Mouse (Mus musculus) liver, adult 2 months (tissue): ENCODE data around the gene Myo1c. TPM values are rescaled to one million over a fixed set of nuclear protein-coding genes. Genes with fewer than 3 reads are reported as not detected.

Source experiments
- DNase-seq: peaks from one replicate; pipeline ENCODE4 v3.0.0-alpha.2; 2011; ENCODE audit warnings: low read depth, low spot score; ENCODE audit errors: extremely low read depth
- H3K27ac ChIP-seq: fragments of 200-500 bp; replicated peaks from 2 replicates; pipeline ENCODE4 v1.5.1; 2012; ENCODE audit warnings: low read depth, mild to moderate bottlenecking, control low read depth, inconsistent platforms, low read length; ENCODE audit not compliant: insufficient read depth
- H3K27me3 ChIP-seq: fragments of 200-500 bp; 2 replicates; pipeline ENCODE4 v1.6.1; 2012; ENCODE audit warnings: mild to moderate bottlenecking, moderate library complexity, low read length, inconsistent platforms; ENCODE audit not compliant: control insufficient read depth, insufficient read depth
- H3K36me3 ChIP-seq: fragments of 200-500 bp; 2 replicates; pipeline ENCODE4 v1.6.1; 2012; ENCODE audit warnings: low read length, inconsistent platforms; ENCODE audit not compliant: control insufficient read depth, insufficient read depth
- H3K4me1 ChIP-seq: fragments of 200-500 bp; 2 replicates; pipeline ENCODE4 v1.6.1; 2011; ENCODE audit warnings: low read length; ENCODE audit not compliant: control insufficient read depth, insufficient read depth
- H3K4me3 ChIP-seq: fragments of 200-500 bp; 2 replicates; pipeline ENCODE4 v1.5.1; 2011; ENCODE audit warnings: low read depth, mild to moderate bottlenecking, control low read depth, low read length, moderate library complexity; ENCODE audit not compliant: insufficient read depth
- H3K79me2 ChIP-seq: fragments of 200-500 bp; 2 replicates; pipeline ENCODE4 v1.6.1; 2012; ENCODE audit warnings: inconsistent platforms, mild to moderate bottlenecking, low read length, moderate library complexity; ENCODE audit not compliant: control insufficient read depth, insufficient read depth
- H3K9ac ChIP-seq: fragments of 200-500 bp; 2 replicates; pipeline ENCODE4 v1.6.1; 2012; ENCODE audit warnings: low read depth, mild to moderate bottlenecking, control low read depth, inconsistent platforms, low read length
- CTCF ChIP-seq: fragments of 200-500 bp; IDR thresholded peaks from 2 replicates; pipeline ENCODE4 v1.5.1; 2011; ENCODE audit warnings: low read depth, low read length, control low read depth
- POLR2A ChIP-seq: fragments of 200-500 bp; IDR thresholded peaks from 2 replicates; pipeline ENCODE4 v1.6.1; 2011; ENCODE audit warnings: low read length, control low read depth; ENCODE audit not compliant: insufficient read depth; ENCODE audit errors: extremely low read depth
- WGBS: fragments of 180-500 bp; shearing (Covaris S2); methylation state at CpG from one replicate; pipeline ENCODE4 v1.1.7; 2018; 5-methylcytosine and 5-hydroxymethylcytosine counted together
- polyA plus RNA-seq: library from polyadenylated mRNA; depleted of rRNA; stranded (reverse); fragments of >200 nt; gene quantifications from 2 replicates; pipeline ENCODE4 v1.2.3, GENCODE M21; 2012
- total RNA-seq: library from RNA; depleted of rRNA; stranded (reverse); fragments of >200 nt; gene quantifications from 2 replicates; pipeline ENCODE4 v1.2.3, GENCODE M21; 2014

Myo1c gene
- total and polyA plus RNA-seq, 2 experiments, result 15.6 to 21.5 TPM

DNA sequence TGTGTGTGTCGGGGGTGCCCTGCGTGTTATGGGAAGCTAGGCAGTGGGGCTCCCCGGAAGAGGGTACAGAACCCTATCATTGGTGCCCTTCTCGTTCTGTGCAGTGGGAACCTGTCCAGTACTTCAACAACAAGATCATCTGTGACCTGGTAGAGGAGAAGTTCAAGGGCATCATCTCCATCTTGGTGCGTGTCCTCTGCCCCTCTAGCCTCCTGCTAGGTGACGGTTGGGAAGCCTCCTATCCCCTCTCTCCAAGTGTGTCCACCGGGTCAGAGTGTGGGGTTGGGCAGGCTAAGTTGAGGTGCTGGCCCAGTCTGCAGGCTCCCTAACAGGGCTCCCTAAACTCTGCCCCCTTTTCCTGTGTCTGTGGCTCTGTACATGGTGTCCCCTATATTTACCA lies 11.8 kb downstream of the Myo1c start:
- Histone ChIP-seq H3K36me3 (peaks cover 8% of the 10 kb centered on the region; the same call in 1 of the 2 replicates), H3K4me1 (peaks cover 23% of the 10 kb centered on the region), H3K27ac (no peak overlapping the region), H3K4me3 (no peak overlapping the region), H3K9ac (no peak overlapping the region), H3K79me2 (peaks cover 3% of the 10 kb centered on the region; the same call in 1 of the 2 replicates), H3K27me3 (no peaks in the 10 kb centered on the region)
- DNase-seq, result no peak
- WGBS, result 73% methylated on average over 7 of the region's 7 CpGs
- TF ChIP-seq CTCF (no peak), POLR2A (no peak)

DNA sequence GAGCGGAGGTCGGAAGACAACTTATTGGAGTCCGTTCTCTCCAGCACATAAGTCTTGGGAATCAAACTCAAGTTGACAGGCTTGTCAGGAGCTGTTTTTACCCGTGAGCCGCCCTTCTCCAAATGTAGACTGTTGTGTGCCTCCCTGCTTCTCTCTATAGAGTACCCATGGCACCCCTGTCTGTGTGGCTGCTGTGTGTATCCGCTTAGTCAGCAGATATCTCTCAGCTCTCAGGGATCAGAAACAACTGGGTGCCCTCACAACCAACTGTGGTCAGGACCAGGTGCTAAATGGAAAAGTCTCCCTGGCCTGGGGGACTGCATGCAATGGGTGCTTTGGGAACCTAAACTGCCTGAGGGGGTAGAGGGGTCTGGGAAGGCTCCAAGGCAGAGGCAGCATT lies 16.0 kb downstream of the Myo1c start:
- Histone ChIP-seq H3K36me3 (peaks cover 17% of the 10 kb centered on the region), H3K27ac (no peak overlapping the region), H3K4me1 (peaks cover 5% of the 10 kb centered on the region; the same call in 1 of the 2 replicates), H3K79me2 (no peaks in the 10 kb centered on the region), H3K4me3 (no peak overlapping the region), H3K9ac (no peak overlapping the region), H3K27me3 (no peaks in the 10 kb centered on the region)
- 96% methylated on average over 6 of the region's 6 CpGs for WGBS
- TF ChIP-seq CTCF (no peak), POLR2A (no peak)
- DNase-seq, result no peak

DNA sequence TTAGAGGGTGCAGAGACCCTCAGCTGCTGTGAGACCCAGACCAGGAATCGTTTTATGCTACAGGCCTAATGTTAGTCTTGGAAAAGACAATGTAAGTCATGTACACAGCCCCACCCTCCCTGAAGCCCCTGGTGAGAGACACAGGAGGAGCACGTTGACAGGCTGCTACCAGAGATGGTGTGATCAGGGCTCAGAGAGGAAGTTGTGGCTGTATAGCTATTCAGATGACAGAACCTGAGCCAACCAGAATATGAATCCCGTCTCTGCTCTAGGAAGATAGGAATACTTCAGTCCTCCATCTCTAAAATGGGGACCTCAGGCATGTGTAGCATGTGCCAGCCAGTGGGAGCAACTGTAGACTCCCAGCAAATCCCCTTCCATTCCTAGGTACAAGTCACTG lies 18.3 kb downstream of the Myo1c start:
- H3K4me3 ChIP-seq, result no peak overlapping the region
- H3K4me1 ChIP-seq, result no peaks in the 10 kb centered on the region
- no peak overlapping the region for H3K27ac ChIP-seq
- H3K9ac ChIP-seq, result no peak overlapping the region
- 94% methylated on average over 3 of the region's 3 CpGs for WGBS
- no peak for DNase-seq
- TF ChIP-seq POLR2A (no peak), CTCF (no peak)
- H3K36me3 ChIP-seq, result peaks cover 17% of the 10 kb centered on the region
- H3K27me3 ChIP-seq, result no peaks in the 10 kb centered on the region
- H3K79me2 ChIP-seq, result no peaks in the 10 kb centered on the region

DNA sequence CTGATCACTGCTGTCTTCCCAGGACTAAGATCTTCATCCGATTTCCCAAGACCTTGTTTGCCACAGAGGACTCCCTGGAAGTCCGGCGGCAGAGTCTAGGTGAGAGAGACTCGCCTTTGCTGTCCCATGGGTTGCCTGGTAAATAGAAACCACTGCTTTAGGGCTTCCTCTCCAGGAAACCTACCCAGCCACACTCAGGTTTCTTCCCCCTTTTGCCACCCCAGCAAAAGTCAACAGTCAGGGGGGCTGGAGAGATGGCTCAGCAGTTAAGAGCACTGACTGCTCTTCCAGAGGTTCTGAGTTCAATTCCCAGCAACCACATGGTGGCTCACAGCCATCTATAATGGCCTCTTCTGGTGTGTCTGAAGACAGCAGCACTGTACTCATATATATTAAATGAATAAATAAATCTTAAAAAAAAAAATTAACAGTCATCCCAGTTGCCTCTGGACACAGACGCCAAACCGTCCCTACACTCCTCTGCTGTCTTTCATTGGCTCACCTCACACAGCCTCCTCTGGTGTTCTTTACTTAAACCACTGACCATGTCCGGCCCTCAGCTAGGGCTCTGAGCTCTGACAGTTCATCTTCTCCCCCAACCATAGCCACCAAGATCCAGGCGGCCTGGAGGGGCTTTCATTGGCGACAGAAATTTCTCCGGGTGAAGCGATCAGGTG lies 19.0 kb downstream of the Myo1c start:
- WGBS, result 97% methylated on average over 11 of the region's 11 CpGs
- H3K36me3 ChIP-seq, result peaks cover 16% of the 10 kb centered on the region
- TF ChIP-seq POLR2A, result no peak
- no peak for TF ChIP-seq CTCF

DNA sequence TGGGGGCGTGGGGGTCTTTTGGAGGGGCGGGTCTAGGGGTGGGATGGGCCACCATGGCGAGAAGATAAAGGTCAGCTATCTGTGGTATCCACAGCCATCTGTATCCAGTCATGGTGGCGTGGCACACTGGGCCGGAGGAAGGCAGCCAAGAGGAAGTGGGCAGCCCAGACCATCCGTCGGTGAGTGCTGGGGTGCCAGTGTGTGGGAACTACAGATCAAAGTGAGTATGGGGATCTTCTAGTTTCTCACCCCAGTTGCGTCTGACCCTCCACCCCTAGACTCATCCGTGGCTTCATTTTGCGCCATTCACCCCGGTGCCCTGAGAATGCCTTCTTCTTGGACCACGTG lies 19.5 kb downstream of the Myo1c start:
- Histone ChIP-seq H3K36me3 (peaks cover 15% of the 10 kb centered on the region), H3K27ac (no peak overlapping the region), H3K79me2 (no peaks in the 10 kb centered on the region), H3K27me3 (no peaks in the 10 kb centered on the region), H3K4me1 (no peaks in the 10 kb centered on the region), H3K4me3 (no peak overlapping the region), H3K9ac (no peak overlapping the region)
- TF ChIP-seq POLR2A, result no peak
- no peak for TF ChIP-seq CTCF
- 93% methylated on average over 12 of the region's 12 CpGs for WGBS
- DNase-seq, result no peak

More for the DNA sequence above, 19.0 kb downstream of the Myo1c start:
- Histone ChIP-seq H3K4me1 (no peaks in the 10 kb centered on the region), H3K9ac (no peak overlapping the region), H3K27me3 (no peaks in the 10 kb centered on the region), H3K4me3 (no peak overlapping the region), H3K27ac (no peak overlapping the region), H3K79me2 (no peaks in the 10 kb centered on the region)
- no peak for DNase-seq

DNA sequence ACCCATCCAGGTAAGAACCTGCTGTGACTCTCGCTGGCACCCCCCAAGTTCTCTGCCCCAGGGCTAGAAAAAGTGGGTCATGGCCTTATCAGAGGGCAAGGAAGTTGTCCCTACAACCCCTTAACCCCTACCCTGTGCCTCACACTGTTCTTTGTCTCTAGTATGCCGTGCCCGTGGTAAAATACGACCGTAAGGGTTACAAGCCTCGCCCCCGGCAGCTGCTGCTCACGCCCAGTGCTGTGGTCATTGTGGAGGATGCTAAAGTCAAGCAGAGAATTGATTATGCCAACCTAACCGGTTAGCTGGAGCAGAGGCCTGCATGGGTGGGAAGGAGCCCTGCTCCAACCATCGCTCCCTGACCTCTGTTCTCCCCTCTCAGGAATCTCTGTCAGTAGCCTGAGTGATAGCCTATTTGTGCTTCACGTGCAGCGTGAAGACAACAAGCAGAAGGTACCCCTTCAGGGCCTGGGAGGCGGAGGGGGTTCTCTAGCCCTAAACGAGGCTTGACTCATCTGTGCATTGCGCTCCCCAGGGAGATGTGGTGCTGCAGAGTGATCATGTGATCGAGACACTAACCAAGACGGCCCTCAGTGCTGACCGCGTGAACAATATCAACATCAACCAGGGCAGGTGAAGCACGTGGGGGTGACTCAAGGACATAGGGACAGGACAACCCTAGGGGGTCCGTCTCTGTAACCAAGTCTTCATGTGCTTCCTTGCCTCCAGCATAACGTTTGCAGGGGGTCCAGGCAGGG lies 21.3 kb downstream of the Myo1c start:
- H3K27me3 ChIP-seq, result no peaks in the 10 kb centered on the region
- H3K27ac ChIP-seq, result no peak overlapping the region
- TF ChIP-seq CTCF (no peak), POLR2A (no peak)
- peaks cover 13% of the 10 kb centered on the region for H3K36me3 ChIP-seq
- H3K9ac ChIP-seq, result no peak overlapping the region
- no peak for DNase-seq
- H3K79me2 ChIP-seq, result no peaks in the 10 kb centered on the region
- 91% methylated on average over 22 of the region's 22 CpGs for WGBS
- no peaks in the 10 kb centered on the region for H3K4me1 ChIP-seq
- H3K4me3 ChIP-seq, result no peak overlapping the region
